Mouse (Mus musculus): Measurements from ENCODE around the gene Qrfp. TPM values are rescaled to one million over a fixed set of nuclear protein-coding genes. Genes with fewer than 3 reads are reported as not detected.
A peak's percentile ranks its signal among the peaks of the same experiment; 100 is the strongest.

Gene Qrfp
- polyA plus RNA-seq, 1 experiment = 1.1 TPM

DNA sequence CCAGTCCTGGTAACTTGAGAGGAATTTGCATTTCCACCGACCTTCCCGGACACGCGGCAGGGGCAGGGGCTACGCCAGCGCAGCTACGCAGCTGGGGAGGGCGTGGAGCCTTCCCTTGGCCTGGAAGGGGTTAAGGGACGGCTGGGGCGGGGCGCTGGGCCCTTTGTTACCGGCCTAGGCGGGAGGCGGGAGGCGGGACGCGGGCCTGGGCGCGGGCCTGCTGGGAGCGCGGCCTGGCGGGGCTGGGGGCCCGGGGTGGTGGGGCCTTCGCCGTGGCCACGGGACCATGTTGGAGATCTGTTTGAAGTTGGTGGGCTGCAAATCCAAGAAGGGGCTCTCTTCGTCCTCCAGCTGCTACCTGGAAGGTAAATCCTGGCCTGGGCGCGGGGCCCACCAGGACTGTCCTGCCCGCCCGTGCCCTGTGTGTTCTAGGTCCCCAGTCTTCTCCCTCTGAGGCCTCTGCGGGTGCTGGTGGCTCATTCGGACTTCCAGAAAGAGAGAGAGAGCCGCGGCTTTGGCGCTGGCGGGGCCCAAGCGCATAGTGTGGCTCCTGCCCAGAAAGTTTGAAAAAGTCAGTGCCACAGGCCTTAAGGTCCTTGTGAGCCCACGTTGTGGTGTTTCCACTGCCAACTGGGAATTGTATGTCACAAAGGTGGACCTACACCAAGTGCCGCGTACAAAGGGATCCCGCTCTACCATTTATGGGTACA lies 50.5 kb downstream of the Qrfp start:
- no peaks in the 10 kb centered on the region for H3K36me3 ChIP-seq (ENCODE audit: control insufficient read depth, insufficient read depth, low read length)
- no peak for TF ChIP-seq POLR2A (IDR thresholded peaks at IDR 0.05; ENCODE audit: low read depth, low read length)
- TF ChIP-seq CTCF (IDR thresholded peaks at IDR 0.05; ENCODE audit: extremely low read depth, insufficient read depth, insufficient read length, insufficient replicate concordance) = no peak
- H3K4me1 ChIP-seq (ENCODE audit: control insufficient read depth, insufficient read depth, insufficient read length) = peaks cover 20% of the 10 kb centered on the region; the same call in 1 of the 2 replicates
- no peaks in the 10 kb centered on the region for H3K27me3 ChIP-seq (ENCODE audit: control insufficient read depth, insufficient read depth, low read length)
- peak overlapping the region; percentile 77 for H3K4me3 ChIP-seq (ENCODE audit: extremely low read depth, insufficient read depth, insufficient read length)
- H3K27ac ChIP-seq (ENCODE audit: insufficient read depth, low read length) = peak overlapping the region; percentile 84
- DNase-seq (ENCODE audit: low read depth in 1 of 2, low spot score in 2 of 2) = peak in 1 of 2 experiments; percentile 68
- 3% methylated on average over 42 of the region's 42 CpGs for WGBS

DNA sequence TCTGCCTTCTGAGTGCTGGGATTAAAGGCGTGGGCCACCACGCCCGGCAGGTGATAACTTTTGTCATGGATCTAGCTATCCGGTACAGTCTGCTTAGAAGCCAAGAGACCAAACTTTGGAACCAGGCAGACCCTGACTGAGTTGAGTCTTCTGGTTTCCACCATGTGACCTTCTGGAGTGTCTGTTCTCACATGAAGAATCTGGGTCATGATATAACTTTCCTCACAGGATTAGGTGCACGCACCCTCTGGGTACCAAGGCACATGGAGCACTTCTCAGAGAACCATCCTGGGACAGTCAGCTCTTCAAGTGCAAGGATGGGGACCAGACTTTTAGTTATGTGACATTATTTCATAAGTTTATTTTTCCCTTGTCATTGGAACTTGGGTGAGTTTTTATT lies 51.4 kb downstream of the Qrfp start:
- H3K4me3 ChIP-seq (ENCODE audit: extremely low read depth, insufficient read depth, insufficient read length) = no peak overlapping the region
- no peak overlapping the region for H3K27ac ChIP-seq (ENCODE audit: insufficient read depth, low read length)
- TF ChIP-seq POLR2A (IDR thresholded peaks at IDR 0.05; ENCODE audit: low read depth, low read length) = no peak
- no peak for TF ChIP-seq CTCF (IDR thresholded peaks at IDR 0.05; ENCODE audit: extremely low read depth, insufficient read depth, insufficient read length, insufficient replicate concordance)
- no peaks in the 10 kb centered on the region for H3K36me3 ChIP-seq (ENCODE audit: control insufficient read depth, insufficient read depth, low read length)
- no peaks in the 10 kb centered on the region for H3K27me3 ChIP-seq (ENCODE audit: control insufficient read depth, insufficient read depth, low read length)
- no peak for DNase-seq (ENCODE audit: low read depth in 1 of 2, low spot score in 2 of 2)
- H3K4me1 ChIP-seq (ENCODE audit: control insufficient read depth, insufficient read depth, insufficient read length) = peaks cover 20% of the 10 kb centered on the region; the same call in 1 of the 2 replicates
- 95% methylated on average over 5 of the region's 5 CpGs for WGBS

DNA sequence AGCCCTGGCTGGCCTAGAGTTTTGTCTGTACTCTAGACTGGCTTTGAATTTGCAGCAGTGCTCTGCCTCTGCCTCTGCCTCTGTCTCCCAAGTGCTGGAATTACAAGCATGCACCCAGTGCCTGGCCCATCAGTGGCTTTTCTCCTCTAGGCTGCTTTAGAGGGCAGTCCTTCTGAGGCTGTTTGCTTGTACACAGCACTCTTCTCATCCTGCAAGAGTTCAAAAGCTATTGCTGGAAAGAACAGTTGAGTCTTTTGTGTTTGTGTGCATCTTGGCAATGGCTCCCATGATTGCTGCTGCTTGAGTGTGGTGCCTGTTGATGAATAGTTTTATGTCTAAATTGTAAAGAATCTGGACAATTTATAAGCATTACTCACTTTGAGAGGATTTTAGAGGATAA lies 52.9 kb downstream of the Qrfp start:
- no peak overlapping the region for H3K27ac ChIP-seq (ENCODE audit: insufficient read depth, low read length)
- H3K27me3 ChIP-seq (ENCODE audit: control insufficient read depth, insufficient read depth, low read length) = no peaks in the 10 kb centered on the region
- TF ChIP-seq POLR2A (IDR thresholded peaks at IDR 0.05; ENCODE audit: low read depth, low read length) (no peak), CTCF (IDR thresholded peaks at IDR 0.05; ENCODE audit: extremely low read depth, insufficient read depth, insufficient read length, insufficient replicate concordance) (no peak)
- no peak for DNase-seq (ENCODE audit: low read depth in 1 of 2, low spot score in 2 of 2)
- H3K4me3 ChIP-seq (ENCODE audit: extremely low read depth, insufficient read depth, insufficient read length) = no peak overlapping the region
- H3K4me1 ChIP-seq (ENCODE audit: control insufficient read depth, insufficient read depth, insufficient read length) = peaks cover 12% of the 10 kb centered on the region; the same call in 1 of the 2 replicates
- H3K36me3 ChIP-seq (ENCODE audit: control insufficient read depth, insufficient read depth, low read length) = no peaks in the 10 kb centered on the region

Other genes with a start within 250 kb of the Qrfp start
- gene Fubp3, start 237.9 kb downstream of the Qrfp start, polyA plus RNA-seq (2012; rRNA removed) = 14.0 and 17.2 TPM in 2 replicates
- gene Prdm12, start 170.5 kb downstream of the Qrfp start, polyA plus RNA-seq (2012; rRNA removed) = not detected in 2 replicates
- 8.2 and 9.1 TPM in 2 replicates for gene Exosc2, start 139.9 kb downstream of the Qrfp start, polyA plus RNA-seq (2012; rRNA removed)
- gene Abl1, start 122.2 kb downstream of the Qrfp start, polyA plus RNA-seq (2012; rRNA removed) = 43.4 and 49.7 TPM in 2 replicates
- 0.16 and 0.20 TPM in 2 replicates for gene Fibcd1, start 35.4 kb upstream of the Qrfp start, polyA plus RNA-seq (2012; rRNA removed)
- 2.1 and 2.7 TPM in 2 replicates for gene Lamc3, start 76.7 kb upstream of the Qrfp start, polyA plus RNA-seq (2012; rRNA removed)
- gene Aif1l, start 139.6 kb upstream of the Qrfp start, polyA plus RNA-seq (2012; rRNA removed) = 0.75 and 0.77 TPM in 2 replicates
- 29.5 and 30.1 TPM in 2 replicates for gene Nup214, start 163.9 kb upstream of the Qrfp start, polyA plus RNA-seq (2012; rRNA removed)

Measured in spleen, adult 2 months (tissue).